Mouse (Mus musculus) E14TG2a.4 (cell line): ENCODE data around the gene Mapkap1.

ENCODE experiments used
- CTCF ChIP-seq: conservative IDR thresholded peaks from 2 replicates; pipeline ENCODE4 v1.5.1; 2014; ENCODE audit warnings: low read length
- NANOG ChIP-seq: IDR thresholded peaks from 2 replicates; pipeline ENCODE4 v1.6.1; 2014; ENCODE audit warnings: borderline replicate concordance, low read length, mixed read lengths
- POU5F1 ChIP-seq: IDR thresholded peaks from 2 replicates; pipeline ENCODE4 v1.6.1; 2014; ENCODE audit warnings: low read length, borderline replicate concordance

- TF ChIP-seq CTCF: no peak
- TF ChIP-seq POU5F1: no peak
- TF ChIP-seq NANOG: no peak
Measured at GRCm38 (mm10) chr2:34518526-34518925, 112.0 kb downstream of the Mapkap1 start.
